Mouse (Mus musculus) frontal cortex, postnatal 14 days (tissue): Measurements from ENCODE around the gene Gps2.
A peak's percentile ranks its signal among the peaks of the same experiment; 100 is the strongest.
"Not testable (repeated sequence)": the region's sequence is repeated elsewhere in the genome, so short reads cannot be mapped to it uniquely, and the experiment has no call there.

ENCODE experiments used
- DNase-seq, 2 experiments: peaks; one replicate each; pipeline ENCODE4 v3.0.0; 2022; ENCODE audit warnings: low spot score in 2 of 2

Gene Gps2

DNA sequence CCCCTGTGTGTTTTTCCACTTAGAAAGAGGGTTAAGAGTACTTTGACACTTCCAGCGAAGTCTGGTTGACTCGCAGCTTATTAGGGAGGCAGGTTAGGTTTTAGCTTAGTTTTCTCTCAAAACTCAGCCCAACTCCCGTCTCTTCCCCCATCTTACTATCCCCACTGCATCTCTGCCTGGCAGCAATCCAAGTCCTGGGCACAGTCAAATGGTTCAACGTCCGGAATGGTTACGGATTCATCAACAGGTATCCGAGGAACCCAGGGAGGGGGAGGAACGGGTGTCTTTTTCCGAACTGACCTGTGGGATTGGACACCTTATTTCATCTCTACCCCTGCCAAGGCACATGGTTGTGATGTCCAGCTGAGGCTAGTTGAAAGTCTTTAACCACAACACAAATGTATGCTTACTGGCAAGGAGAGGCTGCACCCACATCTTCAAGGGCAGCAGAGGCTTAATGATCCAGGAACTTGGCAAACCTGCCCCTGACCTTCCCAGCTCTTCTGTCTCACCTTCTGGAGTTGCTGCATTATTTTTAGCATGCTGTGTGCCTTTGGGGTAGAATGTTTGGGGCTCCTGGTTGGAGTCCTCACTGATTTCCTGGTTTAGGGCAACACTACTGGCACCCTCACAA lies 23.1 kb downstream of the Gps2 start:
- DNase-seq = no peak

DNA sequence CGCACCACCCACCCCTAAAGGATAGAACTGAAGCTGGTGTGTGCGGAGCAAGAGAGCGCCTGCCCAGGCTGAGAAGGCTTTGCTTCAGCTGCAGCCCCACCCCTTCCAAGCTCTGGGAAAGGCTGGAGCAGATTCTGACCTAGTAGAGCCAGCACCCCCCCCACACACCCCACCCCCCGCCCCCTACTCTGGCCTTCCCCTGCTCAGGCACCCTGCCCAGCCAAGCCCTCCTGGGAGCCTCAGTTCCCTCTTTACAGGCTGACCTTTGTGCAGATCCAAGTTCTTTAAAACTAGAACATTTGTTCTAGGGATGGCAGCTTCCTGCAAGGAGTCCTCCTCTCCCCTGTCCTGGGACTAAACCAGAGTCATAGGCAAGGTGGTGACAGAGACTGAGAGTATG lies 23.7 kb downstream of the Gps2 start:
- no peak for DNase-seq

DNA sequence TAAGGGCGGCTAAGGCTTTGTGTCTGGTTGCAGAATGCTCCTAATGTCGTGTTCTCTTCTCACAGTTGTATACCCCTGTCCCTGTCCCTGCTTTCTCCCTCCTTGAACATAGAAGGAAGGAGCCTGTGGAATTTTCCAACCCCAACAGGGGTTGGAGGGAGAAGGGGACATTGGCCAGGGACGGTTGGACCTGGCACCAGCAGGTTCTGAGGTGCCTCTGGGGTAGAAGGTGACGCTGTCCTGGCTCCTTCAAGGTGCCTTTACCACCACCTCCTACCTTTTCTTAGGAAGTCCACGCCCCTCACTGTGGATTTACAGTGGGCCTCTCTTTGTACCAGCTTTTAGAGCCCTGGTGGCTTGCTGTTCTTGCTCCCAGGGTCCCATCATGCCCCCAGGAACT lies 24.1 kb downstream of the Gps2 start:
- no peak for DNase-seq

DNA sequence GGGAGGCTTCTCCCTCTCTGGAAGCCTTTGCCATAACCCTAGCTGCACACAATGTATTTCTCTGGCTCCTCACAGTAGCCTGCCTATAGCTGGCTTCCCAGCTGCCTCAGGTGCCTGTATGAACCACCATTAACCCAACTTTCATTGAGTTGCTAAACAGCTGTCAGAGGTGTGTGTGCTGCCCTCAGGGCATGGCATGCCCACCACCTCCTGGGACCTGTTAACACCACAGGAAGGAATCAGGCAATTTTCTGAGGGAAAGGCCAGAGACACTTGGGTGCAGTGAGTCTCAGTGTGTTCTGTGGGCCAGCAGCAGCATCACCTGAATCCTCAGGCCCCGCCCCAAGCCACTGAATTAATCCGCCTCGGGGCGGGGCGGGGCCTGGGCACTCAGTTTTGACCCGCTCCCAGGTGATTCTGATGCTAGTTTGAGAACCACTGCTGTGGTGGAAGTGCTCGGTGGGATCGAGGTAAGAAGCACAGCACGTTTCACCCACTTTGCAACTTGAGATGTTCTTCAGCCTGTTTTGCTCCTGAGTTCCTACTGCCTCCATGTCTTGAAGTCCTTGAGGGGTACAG lies 24.8 kb downstream of the Gps2 start:
- DNase-seq = no peak

DNA sequence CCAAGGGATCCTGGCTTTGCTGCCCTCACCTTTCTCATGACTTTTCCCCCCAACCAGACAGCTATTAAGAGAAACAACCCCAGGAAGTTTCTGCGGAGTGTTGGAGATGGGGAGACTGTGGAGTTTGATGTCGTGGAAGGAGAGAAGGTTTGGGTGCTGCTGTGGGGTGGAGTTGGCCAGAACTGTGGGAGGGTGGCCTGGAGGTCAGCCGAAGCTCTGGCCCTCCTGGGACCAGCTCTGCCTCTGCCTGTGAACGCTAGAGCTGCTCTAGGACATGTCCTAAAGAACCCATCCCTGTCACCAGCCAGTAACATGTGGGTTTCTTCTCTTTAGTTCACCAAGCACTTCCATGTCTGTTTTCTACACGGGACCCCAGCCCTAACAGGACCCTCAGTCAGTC lies 25.5 kb downstream of the Gps2 start:
- DNase-seq = no peak

DNA sequence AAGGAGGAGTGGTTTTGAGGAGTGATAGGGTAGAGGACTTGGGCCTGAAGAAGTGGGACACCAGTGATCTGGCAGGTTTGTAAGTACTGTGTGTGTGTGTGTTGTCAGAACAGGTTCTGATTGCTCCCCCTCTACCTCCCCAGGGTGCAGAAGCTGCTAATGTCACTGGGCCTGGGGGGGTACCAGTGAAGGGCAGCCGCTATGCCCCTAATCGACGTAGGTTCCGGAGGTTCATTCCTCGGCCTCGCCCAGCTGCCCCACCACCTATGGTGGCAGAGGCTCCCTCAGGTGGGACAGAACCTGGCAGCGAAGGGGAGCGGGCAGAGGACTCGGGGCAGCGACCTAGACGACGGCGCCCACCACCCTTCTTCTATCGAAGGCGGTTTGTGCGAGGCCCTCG lies 26.0 kb downstream of the Gps2 start:
- no peak for DNase-seq

DNA sequence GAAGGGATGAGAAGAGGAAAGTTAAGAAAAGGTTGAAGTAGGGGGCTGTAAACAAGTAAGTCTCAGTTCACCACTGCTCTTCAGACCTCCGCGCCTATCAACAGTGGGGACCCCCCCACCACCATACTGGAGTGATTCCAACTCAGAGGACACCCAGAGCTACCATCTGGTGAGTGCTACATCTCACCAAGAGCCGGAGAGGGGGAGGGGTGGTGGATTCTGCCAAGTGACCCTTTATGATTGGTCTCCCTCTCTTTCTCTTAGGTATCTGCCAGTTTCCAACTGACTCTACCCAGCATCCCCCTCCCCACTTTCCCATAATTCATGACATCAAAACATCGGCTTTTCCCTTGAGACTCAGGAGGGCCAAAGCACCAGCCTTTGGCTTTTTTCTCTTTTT lies 27.3 kb downstream of the Gps2 start:
- DNase-seq = no peak

DNA sequence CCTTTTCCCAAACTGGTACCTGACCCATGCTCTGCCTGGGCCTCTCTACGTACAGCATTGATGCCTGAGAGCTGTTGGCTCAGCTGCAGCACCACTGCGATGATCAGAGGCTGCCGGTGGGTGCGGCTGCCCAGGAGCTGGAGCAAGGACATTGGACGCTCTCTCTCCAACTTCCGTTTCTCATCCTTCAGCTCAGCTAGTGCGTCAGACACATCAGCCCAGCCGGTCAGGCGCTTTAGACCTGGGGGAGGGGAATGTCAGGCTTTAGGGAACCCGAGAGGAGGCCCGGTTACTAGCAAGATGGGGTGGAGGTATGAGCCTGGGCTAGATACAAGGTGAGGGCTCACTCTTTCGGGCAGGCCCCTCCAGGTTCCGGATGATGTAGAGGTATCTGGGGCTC lies 31.5 kb downstream of the Gps2 start:
- DNase-seq = no peak

DNA sequence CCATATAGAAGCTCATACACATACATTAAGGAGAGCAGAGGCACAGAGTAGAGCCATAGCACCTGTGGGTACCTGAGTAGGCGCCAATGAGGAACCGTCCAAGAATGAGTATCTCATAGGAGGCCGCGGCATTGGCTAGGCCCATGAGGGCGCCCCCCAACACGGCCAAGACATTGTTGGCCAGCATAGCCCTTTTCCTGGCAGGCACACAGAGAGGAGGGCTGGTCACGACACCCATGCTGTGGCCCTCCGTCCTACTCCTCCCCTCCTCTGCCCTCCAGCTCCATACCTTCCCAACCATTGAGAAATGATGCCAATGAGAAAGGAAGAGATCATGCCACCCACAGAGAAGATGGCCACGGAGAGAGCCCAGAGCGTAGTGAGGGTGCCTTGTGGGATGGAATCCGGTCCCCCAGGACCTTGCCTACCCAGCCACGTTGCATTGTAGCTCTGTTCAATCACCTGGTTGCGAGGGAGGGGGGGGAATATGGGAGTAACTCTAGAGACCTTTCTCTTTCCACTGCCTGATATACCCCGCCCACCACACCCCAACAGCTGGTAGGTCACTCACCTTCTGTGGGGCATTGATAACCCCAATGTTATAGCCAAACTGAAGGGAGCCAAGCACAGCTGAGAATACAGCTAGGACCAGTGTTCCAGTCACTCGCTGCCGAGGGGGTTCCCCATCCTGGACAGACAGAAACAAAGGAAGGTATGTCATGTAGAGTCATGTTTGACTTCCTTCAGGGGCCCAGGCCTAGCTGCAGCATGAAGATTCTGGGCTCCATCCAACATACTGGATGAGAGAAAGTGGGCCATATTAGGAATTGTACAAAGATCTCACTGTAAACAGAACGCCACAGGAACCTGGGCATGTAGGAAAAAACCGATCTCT lies 32.6 kb downstream of the Gps2 start:
- DNase-seq = no peak

DNA sequence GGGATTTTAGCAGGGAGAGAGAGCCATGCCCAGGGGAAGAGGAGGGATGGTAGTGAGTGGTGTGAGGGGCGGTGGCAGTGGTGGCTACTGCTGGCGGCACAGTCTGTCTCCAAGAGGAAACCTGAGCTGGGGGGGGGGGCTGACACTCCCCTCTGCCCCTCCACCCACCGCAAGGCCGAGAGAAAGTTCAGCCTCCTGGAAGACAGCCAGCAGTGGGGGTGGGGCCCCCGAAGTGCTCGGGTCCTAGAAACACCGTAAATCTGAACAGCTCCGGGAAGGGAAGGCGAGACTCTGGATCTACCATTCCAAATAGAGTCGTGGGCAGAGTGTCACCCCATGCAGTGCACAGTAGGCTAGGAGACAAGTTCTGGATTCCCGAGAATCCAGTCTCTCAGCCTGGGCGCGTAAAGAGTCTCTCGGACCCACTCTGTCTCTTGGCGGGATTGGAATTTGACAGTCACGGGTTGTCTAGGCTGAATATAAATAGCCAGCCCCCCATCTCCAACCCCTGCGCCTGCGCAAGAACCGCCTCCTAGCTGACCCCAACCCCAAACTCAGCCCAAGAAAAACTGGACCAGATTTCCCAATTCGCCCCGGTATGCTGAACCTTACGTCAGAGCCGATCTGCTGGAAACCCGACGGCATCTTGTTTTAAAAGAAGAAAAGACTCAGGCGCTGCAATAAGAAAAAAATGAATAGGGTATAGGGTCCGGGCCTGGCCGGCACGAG lies 33.8 kb downstream of the Gps2 start:
- no peak for DNase-seq

DNA sequence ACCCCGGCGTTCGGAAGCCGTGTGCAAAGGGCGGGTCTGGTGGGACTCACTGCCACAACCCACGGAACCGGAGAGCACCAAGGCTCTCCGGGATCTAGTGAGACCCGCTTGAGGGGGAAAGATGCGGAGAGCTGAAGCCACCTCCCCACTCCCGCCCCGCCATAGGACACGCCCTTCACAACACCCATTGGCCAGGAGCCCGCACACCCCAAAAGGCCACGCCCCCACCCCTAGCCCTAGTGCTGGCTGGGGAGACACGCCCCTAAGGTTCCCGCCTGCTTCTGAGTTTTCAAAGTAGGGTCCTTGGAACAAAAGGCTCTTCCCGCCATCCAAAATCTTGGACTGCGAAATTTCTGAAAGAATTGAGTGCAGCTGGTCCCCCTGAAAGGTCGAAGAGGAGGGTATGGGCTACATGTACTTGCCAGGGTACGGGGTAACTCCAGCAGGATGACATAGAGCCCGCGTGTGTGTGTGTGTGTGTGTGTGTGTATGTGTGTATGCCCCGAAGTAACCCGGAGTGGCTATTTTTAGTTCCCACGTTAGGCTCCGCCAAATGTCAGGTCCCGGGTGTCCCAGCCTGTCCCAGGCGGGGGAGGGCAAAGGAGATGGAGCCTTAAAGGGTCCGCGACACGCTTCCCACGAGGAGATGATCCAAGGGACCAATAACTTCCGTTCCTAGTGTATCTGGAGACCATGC lies 34.5 kb downstream of the Gps2 start, which contains the start of gene Slc2a4:
TSS of gene Slc2a4 (minus strand) at position 123 of the 697 bp plus-strand sequence.
- peak; percentile 56 to 63 for DNase-seq

DNA sequence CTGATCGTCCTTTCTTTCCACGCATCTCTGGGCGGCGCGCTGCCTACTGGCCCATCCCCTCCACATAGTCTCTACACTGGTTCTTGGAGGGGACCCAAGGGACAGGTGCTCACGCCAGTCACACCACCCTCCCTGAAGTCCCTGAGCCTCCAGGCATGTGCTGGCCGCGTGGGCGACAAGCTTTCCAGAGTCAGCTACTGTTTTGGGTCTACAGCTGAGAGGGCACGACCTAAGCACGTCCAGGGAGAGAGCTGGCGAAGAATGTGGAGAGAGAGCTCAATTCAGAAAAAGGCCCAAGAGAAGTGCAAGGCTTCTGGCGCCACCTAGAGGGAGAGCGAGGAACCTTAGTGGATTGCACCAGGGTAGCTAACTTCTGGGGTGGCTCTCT lies 35.1 kb downstream of the Gps2 start:
- peak; percentile 50 to 66 for DNase-seq

DNA sequence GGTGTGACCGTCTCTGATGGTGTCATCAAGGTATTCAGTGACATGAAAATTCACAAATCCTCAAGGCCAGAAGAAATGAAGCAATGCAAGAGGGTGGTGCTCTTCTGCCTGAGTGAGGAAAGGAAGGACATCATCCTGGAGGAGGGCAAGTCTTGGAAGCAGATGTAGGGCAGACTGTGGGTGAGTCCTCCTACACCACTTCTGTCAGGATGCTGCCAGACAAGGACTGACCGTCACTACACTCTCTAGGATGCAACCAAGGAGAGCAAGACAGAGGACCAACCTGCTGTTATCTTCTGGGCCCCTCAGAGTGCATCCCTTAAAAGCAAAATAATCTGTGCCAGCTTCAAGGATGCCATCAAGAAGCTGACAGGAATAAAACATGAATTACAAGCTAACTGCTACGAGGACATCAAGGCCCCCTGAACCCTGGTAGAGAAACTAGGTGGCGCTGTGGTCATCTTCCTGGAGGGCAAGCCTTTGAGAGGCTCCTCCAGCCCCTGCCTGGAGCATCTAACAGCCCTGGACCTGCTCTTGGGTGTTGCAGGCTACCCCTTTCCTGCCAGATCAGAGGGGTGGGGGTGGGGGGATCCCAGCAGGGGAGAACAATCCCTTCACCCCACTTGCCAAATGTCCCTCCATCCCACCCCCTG lies 37.2 kb downstream of the Gps2 start:
- DNase-seq = no peak

DNA sequence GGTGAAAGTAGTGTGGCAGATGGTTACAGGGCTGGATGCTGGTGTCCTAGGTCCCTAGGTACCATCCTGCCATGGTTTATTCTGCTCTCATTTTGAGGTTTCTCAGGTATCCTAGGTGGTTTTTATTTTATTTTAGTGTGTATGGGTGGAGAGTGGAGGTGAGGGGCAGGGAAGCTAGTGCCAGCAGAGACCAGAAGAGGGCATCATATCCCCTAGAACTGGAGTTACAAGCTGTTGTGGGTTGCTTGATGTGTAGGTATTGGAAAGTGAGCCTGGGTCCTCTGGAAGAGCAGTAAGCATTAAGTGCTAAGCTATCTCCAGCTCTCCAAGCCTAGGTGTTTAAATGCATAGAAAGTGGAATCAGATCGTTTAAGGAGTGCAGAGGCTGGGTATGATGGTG lies 38.6 kb downstream of the Gps2 start:
- DNase-seq = no peak

DNA sequence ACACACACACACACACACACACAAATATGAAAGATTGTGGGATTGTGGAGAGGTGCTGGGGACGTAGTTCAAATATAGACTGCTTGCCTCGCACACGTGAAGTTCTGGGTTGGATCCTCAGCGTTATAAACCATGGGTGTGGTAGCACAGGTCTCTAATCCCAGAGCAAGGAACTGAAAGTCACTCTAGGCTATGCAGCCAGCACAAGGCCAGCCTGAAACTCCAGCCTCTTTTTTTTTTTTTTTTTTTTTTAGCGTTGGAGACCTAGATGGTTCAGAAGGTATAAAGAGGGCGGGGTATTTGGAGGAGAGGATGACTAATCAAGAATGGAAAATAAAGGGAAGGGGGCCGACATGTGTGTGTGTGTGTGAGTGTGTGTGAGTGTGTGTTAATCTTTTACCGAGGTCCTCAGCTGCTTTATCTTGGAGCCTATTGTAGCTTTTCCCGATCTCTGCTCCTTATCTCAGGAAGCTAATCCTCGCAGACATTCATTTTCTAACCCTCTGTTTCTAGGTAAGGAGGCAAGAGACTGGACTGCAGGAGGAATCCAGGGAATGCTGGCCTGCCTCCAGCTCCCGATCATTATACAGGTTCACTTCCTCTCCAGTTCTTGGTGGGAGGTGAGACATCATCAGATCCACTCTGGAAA lies 39.7 kb downstream of the Gps2 start:
- no peak for DNase-seq

DNA sequence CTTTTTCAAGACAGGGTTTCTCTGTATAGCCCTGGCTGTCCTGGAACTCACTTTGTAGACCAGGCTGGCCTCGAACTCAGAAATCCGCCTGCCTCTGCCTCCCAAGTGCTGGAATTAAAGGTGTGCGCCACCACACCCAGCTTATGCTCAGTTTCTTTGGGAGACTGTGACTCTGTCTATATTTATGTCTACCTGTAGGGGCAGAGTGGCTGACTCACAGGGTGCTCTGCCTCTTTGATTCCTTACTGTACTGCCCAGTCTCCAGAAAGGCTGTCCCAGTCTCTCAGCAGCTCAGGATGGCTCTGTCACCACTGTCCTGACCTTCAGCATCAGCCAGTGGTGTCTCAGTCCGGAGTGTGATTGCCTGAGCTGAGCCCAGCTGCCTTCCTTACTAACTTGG lies 41.9 kb downstream of the Gps2 start:
- DNase-seq = not testable (repeated sequence)

DNA sequence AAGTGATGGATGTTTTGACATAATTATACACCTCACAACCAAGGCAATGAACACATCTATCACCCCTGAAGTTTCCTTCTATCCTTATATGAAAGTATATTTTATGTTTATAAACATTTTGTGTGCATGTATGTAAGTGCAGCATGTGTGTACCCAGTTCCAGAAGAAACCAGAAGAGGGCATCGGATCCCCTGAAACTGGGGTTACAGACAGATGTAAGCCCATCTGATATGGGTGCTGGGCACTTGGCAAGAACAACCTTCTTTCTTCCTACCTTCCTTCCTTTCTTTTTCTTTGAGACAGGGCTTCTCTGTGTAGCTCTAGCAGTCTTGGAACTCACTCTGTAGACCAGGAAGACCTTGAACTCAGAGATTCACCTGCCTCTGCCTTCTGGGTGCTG lies 42.5 kb downstream of the Gps2 start:
- no peak for DNase-seq

DNA sequence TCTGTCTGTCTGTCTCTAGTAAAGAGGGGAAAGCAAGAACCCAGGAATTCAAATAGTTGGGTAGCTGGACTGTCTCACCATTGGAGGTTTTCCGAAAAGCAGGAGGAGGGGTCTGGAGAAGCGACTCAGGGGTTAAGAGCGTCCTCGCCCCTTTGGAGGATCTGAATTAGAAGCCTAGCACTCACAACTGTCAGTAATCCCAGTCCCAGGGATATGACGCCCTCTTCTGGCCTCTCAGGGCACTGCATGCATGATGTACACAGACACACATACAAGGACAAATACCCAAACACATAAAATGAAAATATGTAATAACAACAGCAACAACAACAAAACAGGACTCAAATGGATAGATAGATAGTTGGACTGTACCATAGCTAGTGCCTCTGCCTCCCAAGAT lies 46.9 kb downstream of the Gps2 start:
- DNase-seq = no peak

DNA sequence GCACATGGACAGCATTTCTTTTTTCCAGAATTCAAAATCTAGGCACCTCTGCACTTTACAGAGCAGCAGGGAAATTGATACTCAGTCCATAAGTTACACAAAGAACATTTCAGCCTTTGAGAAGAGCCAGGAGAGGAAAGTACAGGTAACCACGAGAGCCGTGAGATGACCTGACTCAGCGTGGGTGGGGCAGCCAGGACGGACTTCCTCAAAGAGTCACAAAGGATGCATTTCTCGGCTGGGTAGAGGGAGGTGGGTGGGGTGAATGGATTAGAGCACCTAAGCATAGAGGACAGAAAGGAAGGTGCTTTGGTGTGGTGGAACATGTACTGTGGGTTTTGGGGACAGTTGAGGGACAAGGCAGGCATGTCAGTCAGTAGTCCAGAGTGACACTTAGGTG lies 48.2 kb downstream of the Gps2 start:
- DNase-seq = no peak

DNA sequence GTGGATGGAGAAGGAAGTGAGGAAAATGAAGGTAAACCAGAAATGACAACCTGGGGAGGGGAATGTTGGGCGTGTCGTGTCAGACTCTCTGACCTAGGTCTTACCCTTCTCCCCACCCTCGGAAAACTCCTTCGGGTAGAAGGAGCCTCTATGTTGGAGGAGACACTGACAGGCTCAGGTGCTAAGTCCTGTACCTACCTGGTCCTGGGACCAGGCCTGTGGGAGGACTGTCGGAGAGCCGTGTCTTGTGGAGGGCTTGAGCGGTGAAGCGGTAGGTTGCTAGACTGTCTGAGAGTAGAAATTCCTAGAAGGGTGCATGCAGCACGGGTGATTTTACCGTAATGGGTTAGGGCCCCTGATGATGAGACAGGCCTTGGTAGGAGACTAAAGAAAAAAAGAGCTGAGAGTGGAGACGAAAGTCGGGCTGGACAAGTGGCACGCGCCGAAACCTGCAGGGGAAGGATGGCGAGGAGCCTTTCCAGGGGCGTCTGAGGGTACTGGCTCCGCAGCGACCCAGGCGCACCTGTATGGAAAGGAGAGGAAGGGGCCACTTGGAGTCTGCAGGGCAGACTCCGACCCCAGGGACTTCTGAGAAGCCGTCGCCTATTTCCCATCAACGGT lies 51.1 kb downstream of the Gps2 start, which contains the start of gene Cldn7:
TSS of gene Cldn7 (plus strand) at position 130 of the 621 bp plus-strand sequence.
- no peak for DNase-seq
